Mouse (Mus musculus): ENCODE measurements around the gene Vsig2.

DNA sequence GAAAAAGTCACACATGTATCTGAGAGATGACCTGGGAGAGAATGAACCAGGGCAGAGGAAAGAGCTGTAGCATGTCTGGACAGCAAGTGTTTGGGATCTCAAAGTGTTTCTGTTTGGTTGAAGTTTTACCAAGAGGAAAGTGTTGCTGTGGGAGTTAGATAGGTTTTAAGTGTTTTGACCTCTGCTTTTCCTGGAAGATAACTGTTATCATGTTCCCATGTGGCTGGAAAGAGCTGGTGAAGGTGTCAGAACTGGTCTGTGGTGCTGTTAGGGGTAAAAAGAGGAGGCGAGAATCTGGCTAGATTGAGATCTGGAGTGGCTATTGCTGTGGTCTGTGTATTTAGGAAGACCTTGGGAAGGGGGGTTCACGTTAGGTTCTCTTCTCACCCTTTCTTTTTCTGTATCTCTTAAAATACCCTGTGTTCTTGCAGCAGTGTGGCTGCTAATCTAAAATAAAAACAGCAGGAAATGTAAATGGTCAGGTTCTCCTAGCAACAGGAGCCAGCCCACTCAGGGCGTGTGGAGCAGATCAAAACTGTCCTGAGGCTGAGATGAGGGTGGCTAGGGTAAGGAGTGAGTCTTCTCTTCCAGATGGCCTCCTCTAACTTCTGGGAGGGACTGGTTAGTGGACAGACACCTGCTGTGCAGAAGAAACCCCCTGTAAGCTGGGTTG lies 33.3 kb downstream of the Vsig2 start:
- TF ChIP-seq POLR2A (IDR thresholded peaks at IDR 0.05; ENCODE audit: low read depth, low read length): no peak
- TF ChIP-seq CTCF (IDR thresholded peaks at IDR 0.05; ENCODE audit: extremely low read depth, insufficient read depth, insufficient read length, insufficient replicate concordance): no peak

Measured in spleen, adult 2 months (tissue).